Mouse (Mus musculus): ENCODE data around the gene Hist1h4k.
A peak's percentile ranks its signal among the peaks of the same experiment; 100 is the strongest.

Gene Hist1h4k

GRCm38 (mm10) chr13:21755707-21756106 lies 5.4 kb upstream of the Hist1h4k start:
- no peak for DNase-seq (ENCODE audit: low spot score in 2 of 2)

- DNase-seq (ENCODE audit: low spot score in 2 of 2): peak; percentile 61 to 81
Measured at GRCm38 (mm10) chr13:21754294-21755001, 4.1 kb upstream of the Hist1h4k start.

- peak; percentile 84 to 86 for DNase-seq (ENCODE audit: low spot score in 2 of 2)
Measured at GRCm38 (mm10) chr13:21753524-21754285, 3.4 kb upstream of the Hist1h4k start, which contains the start of the genes Hist1h2ak and Hist1h2bn. TSS of gene Hist1h2ak (minus strand) at chr13:21753827. TSS of gene Hist1h2bn (plus strand) at chr13:21754123.

GRCm38 (mm10) chr13:21753051-21753523 lies 2.8 kb upstream of the Hist1h4k start:
- DNase-seq (ENCODE audit: low spot score in 2 of 2): no peak

GRCm38 (mm10) chr13:21752356-21752755 lies 2.1 kb upstream of the Hist1h4k start:
- DNase-seq (ENCODE audit: low spot score in 2 of 2): peak; percentile 49 to 56

- peak; percentile 24 to 35 for DNase-seq (ENCODE audit: low spot score in 2 of 2)
Measured at GRCm38 (mm10) chr13:21751827-21752226, 1.5 kb upstream of the Hist1h4k start.

GRCm38 (mm10) chr13:21751417-21751816 lies 1.1 kb upstream of the Hist1h4k start:
- DNase-seq (ENCODE audit: low spot score in 2 of 2): no peak

- DNase-seq (ENCODE audit: low spot score in 2 of 2): peak in 1 of 2 experiments; percentile 23
Measured at GRCm38 (mm10) chr13:21749387-21750158, 732 bp downstream of the Hist1h4k start.

- no peak for DNase-seq (ENCODE audit: low spot score in 2 of 2)
Measured at GRCm38 (mm10) chr13:21745006-21745405, 5.3 kb downstream of the Hist1h4k start.

GRCm38 (mm10) chr13:21734906-21735767 lies 15.2 kb downstream of the Hist1h4k start, which contains the start of gene Hist1h4j:
TSS of gene Hist1h4j (plus strand) at chr13:21735064.
- DNase-seq (ENCODE audit: low spot score in 2 of 2): peak; percentile 76 to 89

- DNase-seq (ENCODE audit: low spot score in 2 of 2): peak; percentile 77 to 83
Measured at GRCm38 (mm10) chr13:21734010-21734905, 16.0 kb downstream of the Hist1h4k start.

GRCm38 (mm10) chr13:21733466-21733865 lies 16.8 kb downstream of the Hist1h4k start:
- DNase-seq (ENCODE audit: low spot score in 2 of 2): peak in 1 of 2 experiments; percentile 29

GRCm38 (mm10) chr13:21729544-21729943 lies 20.8 kb downstream of the Hist1h4k start:
- DNase-seq (ENCODE audit: low spot score in 2 of 2): no peak

GRCm38 (mm10) chr13:21727948-21728572 lies 22.2 kb downstream of the Hist1h4k start:
- DNase-seq (ENCODE audit: low spot score in 2 of 2): no peak

- peak in 1 of 2 experiments; percentile 51 for DNase-seq (ENCODE audit: low spot score in 2 of 2)
Measured at GRCm38 (mm10) chr13:21722993-21723836, 27.1 kb downstream of the Hist1h4k start.

- DNase-seq (ENCODE audit: low spot score in 2 of 2): peak in 1 of 2 experiments; percentile 33
Measured at GRCm38 (mm10) chr13:21722373-21722925, 27.9 kb downstream of the Hist1h4k start.

- peak; percentile 76 to 80 for DNase-seq (ENCODE audit: low spot score in 2 of 2)
Measured at GRCm38 (mm10) chr13:21721757-21722372, 28.4 kb downstream of the Hist1h4k start, which contains the start of gene Hist1h2bm. TSS of gene Hist1h2bm (plus strand) at chr13:21722044.
